Mouse (Mus musculus): ENCODE measurements around the gene Ralgapa2. TPM values are rescaled to one million over a fixed set of nuclear protein-coding genes. Genes with fewer than 3 reads are reported as not detected.

The Ralgapa2 gene
- total and polyA plus RNA-seq, 3 experiments = 5.6 to 10.3 (median 8.9) TPM

- dilution Hi-C loops (cut with MboI; ENCODE audit: extremely low pct_ligation_motif_present, extremely low pct_unique_long_range_greater_than_20kb, low sequenced_read_pairs) (no loop called here), in situ Hi-C loops (cut with MboI; ENCODE audit: low pct_ligation_motif_present, low pct_unique_long_range_greater_than_20kb, low sequenced_read_pairs) (loop anchor here (25.0 kb wide), 1 partner anchor 277 kb away; no protein-coding TSS in a partner anchor)
- no peak for TF ChIP-seq CHD1 (IDR thresholded peaks at IDR 0.05; ENCODE audit: low read depth, low read length)
- TF ChIP-seq ETS1 (conservative IDR thresholded peaks at IDR 0.05; ENCODE audit: low read depth, low read length) = peak; percentile 59
- no peak for TF ChIP-seq MYC (IDR thresholded peaks at IDR 0.05; ENCODE audit: low read depth, low read length)
- TF ChIP-seq USF1 (IDR thresholded peaks at IDR 0.05; ENCODE audit: low read depth, low read length) = no peak
- TF ChIP-seq ZNF384 (IDR thresholded peaks at IDR 0.05; ENCODE audit: low read depth, low read length) = peak; percentile 54
- no peak for TF ChIP-seq UBTF (IDR thresholded peaks at IDR 0.05; ENCODE audit: low read depth, low read length)
- Histone ChIP-seq H3K27me3 (replicated peaks) (no peaks in the 10 kb centered on the region), H3K27ac (ENCODE audit: insufficient read depth, low read depth) (no peak overlapping the region), H3K4me2 (ENCODE audit: insufficient read depth, low read depth, poor library complexity, severe bottlenecking) (no peak overlapping the region), H3K79me2 (replicated peaks; ENCODE audit: control insufficient read depth, extremely low read depth, insufficient read depth, poor library complexity, severe bottlenecking) (no peaks in the 10 kb centered on the region), H3K36me3 (replicated peaks in 1 of 2; ENCODE audit: control insufficient read depth in 1 of 2, insufficient read depth in 1 of 2, low read length in 1 of 2) (peaks cover 0 to 19% of the 10 kb centered on the region in 2 experiments), H3K9me3 (replicated peaks; ENCODE audit: low read length) (no peaks in the 10 kb centered on the region), H3K9ac (ENCODE audit: insufficient read depth, low read depth) (no peak overlapping the region), H3K4me1 (ENCODE audit: control insufficient read depth in 1 of 2, insufficient read depth in 2 of 2) (peaks cover 0 to 29% of the 10 kb centered on the region in 2 experiments; a peak in 2 of 4 replicates), H3K4me3 (replicated peaks in 1 of 3; ENCODE audit: low read depth in 2 of 3, low read length in 2 of 3, poor library complexity in 1 of 3) (no peak overlapping the region)
- DNase-seq (ENCODE audit: extremely low read depth) = no peak
These were observed 272.9 kb downstream of the Ralgapa2 start for GRCm38 (mm10) chr2:146239196-146239747.

GRCm38 (mm10) chr2:146231485-146231884 lies 280.7 kb downstream of the Ralgapa2 start:
- H3K4me2 ChIP-seq (ENCODE audit: insufficient read depth, low read depth, poor library complexity, severe bottlenecking) = no peak overlapping the region
- H3K4me3 ChIP-seq (replicated peaks in 1 of 3; ENCODE audit: low read depth in 2 of 3, low read length in 2 of 3, poor library complexity in 1 of 3) = no peak overlapping the region
- H3K36me3 ChIP-seq (replicated peaks in 1 of 2; ENCODE audit: control insufficient read depth in 1 of 2, insufficient read depth in 1 of 2, low read length in 1 of 2) = no peaks in the 10 kb centered on the region
- H3K9me3 ChIP-seq (replicated peaks; ENCODE audit: low read length) = peaks cover 2% of the 10 kb centered on the region
- no peak for DNase-seq (ENCODE audit: extremely low read depth)
- H3K79me2 ChIP-seq (replicated peaks; ENCODE audit: control insufficient read depth, extremely low read depth, insufficient read depth, poor library complexity, severe bottlenecking) = no peaks in the 10 kb centered on the region
- H3K27me3 ChIP-seq (replicated peaks) = no peaks in the 10 kb centered on the region
- no peak overlapping the region for H3K27ac ChIP-seq (ENCODE audit: insufficient read depth, low read depth)
- dilution Hi-C loops (cut with MboI; ENCODE audit: extremely low pct_ligation_motif_present, extremely low pct_unique_long_range_greater_than_20kb, low sequenced_read_pairs) (no loop called here), in situ Hi-C loops (cut with MboI; ENCODE audit: low pct_ligation_motif_present, low pct_unique_long_range_greater_than_20kb, low sequenced_read_pairs) (loop anchor here (25.0 kb wide), 1 partner anchor 269 kb away; no protein-coding TSS in a partner anchor)
- peaks cover 3 to 38% of the 10 kb centered on the region in 2 experiments for H3K4me1 ChIP-seq (ENCODE audit: control insufficient read depth in 1 of 2, insufficient read depth in 2 of 2)
- TF ChIP-seq USF2 (conservative IDR thresholded peaks at IDR 0.05; ENCODE audit: low read depth, low read length) (no peak), ETS1 (conservative IDR thresholded peaks at IDR 0.05; ENCODE audit: low read depth, low read length) (0 out of 2 replicates have a peak, but pooled peaks have one; percentile 10), IRF4 (IDR thresholded peaks at IDR 0.05; ENCODE audit: low read depth, low read length) (0 out of 2 replicates have a peak, but pooled peaks have one; percentile 8)
- H3K9ac ChIP-seq (ENCODE audit: insufficient read depth, low read depth) = no peak overlapping the region

GRCm38 (mm10) chr2:146228435-146228834 lies 283.7 kb downstream of the Ralgapa2 start:
- no peaks in the 10 kb centered on the region for H3K27me3 ChIP-seq (replicated peaks)
- no peak overlapping the region for H3K9ac ChIP-seq (ENCODE audit: insufficient read depth, low read depth)
- H3K27ac ChIP-seq (ENCODE audit: insufficient read depth, low read depth) = no peak overlapping the region
- H3K79me2 ChIP-seq (replicated peaks; ENCODE audit: control insufficient read depth, extremely low read depth, insufficient read depth, poor library complexity, severe bottlenecking) = no peaks in the 10 kb centered on the region
- H3K4me1 ChIP-seq (ENCODE audit: control insufficient read depth in 1 of 2, insufficient read depth in 2 of 2) = peaks cover 7 to 55% of the 10 kb centered on the region in 2 experiments
- H3K4me3 ChIP-seq (replicated peaks in 1 of 3; ENCODE audit: low read depth in 2 of 3, low read length in 2 of 3, poor library complexity in 1 of 3) = no peak overlapping the region
- no peaks in the 10 kb centered on the region for H3K36me3 ChIP-seq (replicated peaks in 1 of 2; ENCODE audit: control insufficient read depth in 1 of 2, insufficient read depth in 1 of 2, low read length in 1 of 2)
- dilution Hi-C loops (cut with MboI; ENCODE audit: extremely low pct_ligation_motif_present, extremely low pct_unique_long_range_greater_than_20kb, low sequenced_read_pairs) = no loop called here
- H3K4me2 ChIP-seq (ENCODE audit: insufficient read depth, low read depth, poor library complexity, severe bottlenecking) = no peak overlapping the region
- no peak for TF ChIP-seq E2F4 (IDR thresholded peaks at IDR 0.05; ENCODE audit: insufficient replicate concordance, low read depth, low read length)
- TF ChIP-seq MYC (IDR thresholded peaks at IDR 0.05; ENCODE audit: low read depth, low read length) = no peak
- TF ChIP-seq CHD1 (IDR thresholded peaks at IDR 0.05; ENCODE audit: low read depth, low read length) = no peak
- no peak for TF ChIP-seq MAZ (IDR thresholded peaks at IDR 0.05; ENCODE audit: low read depth, low read length)
- no peak for TF ChIP-seq MEF2A (IDR thresholded peaks at IDR 0.05; ENCODE audit: borderline replicate concordance, low read depth, low read length)
- no peak for TF ChIP-seq ZC3H11A (IDR thresholded peaks at IDR 0.05; ENCODE audit: low read depth, low read length)
- no peak for TF ChIP-seq CHD2 (IDR thresholded peaks at IDR 0.05; ENCODE audit: low read length)
- TF ChIP-seq CTCF (conservative IDR thresholded peaks at IDR 0.05 in 1 of 2, IDR thresholded peaks at IDR 0.05 in 1 of 2; ENCODE audit: low read depth in 2 of 2, low read length in 2 of 2) = no peak
- no peak for TF ChIP-seq SMC3 (IDR thresholded peaks at IDR 0.05; ENCODE audit: low read depth, low read length)
- TF ChIP-seq HCFC1 (IDR thresholded peaks at IDR 0.05; ENCODE audit: low read depth, low read length) = no peak
- no peak for TF ChIP-seq ELF1 (IDR thresholded peaks at IDR 0.05; ENCODE audit: low read depth, low read length)
- no peak for TF ChIP-seq GABPA (IDR thresholded peaks at IDR 0.05; ENCODE audit: insufficient replicate concordance, low read depth, low read length)
- no peak for TF ChIP-seq RCOR1 (conservative IDR thresholded peaks at IDR 0.05; ENCODE audit: low read depth, low read length)
- no peak for TF ChIP-seq ZMIZ1 (IDR thresholded peaks at IDR 0.05; ENCODE audit: low read depth, low read length)
- no peak for TF ChIP-seq TCF12 (IDR thresholded peaks at IDR 0.05; ENCODE audit: low read depth, low read length)
- TF ChIP-seq IRF4 (IDR thresholded peaks at IDR 0.05; ENCODE audit: low read depth, low read length) = no peak
- TF ChIP-seq NELFE (IDR thresholded peaks at IDR 0.05; ENCODE audit: low read depth, low read length) = no peak
- TF ChIP-seq MAX (IDR thresholded peaks at IDR 0.05; ENCODE audit: low read length) = no peak
- in situ Hi-C loops (cut with MboI; ENCODE audit: low pct_ligation_motif_present, low pct_unique_long_range_greater_than_20kb, low sequenced_read_pairs) = loop anchor here (25.0 kb wide), 1 partner anchor 266 kb away; no protein-coding TSS in a partner anchor
- no peak for DNase-seq (ENCODE audit: extremely low read depth)
- H3K9me3 ChIP-seq (replicated peaks; ENCODE audit: low read length) = peaks cover 5% of the 10 kb centered on the region
